In genomic region chr2:144182542-144182941, GRCm38 (mm10) we compare ENCODE assay signal across 24 mouse cellular contexts.
DNase-seq lines count a peak whose midpoint lies in the region; ATAC-seq and TF ChIP-seq lines count a peak whose summit lies in the region.
"Had no signal": no experiment of that assay in that cellular context is flagged by ENCODE, and none has a peak within 500 bp of the region (broad histone marks: within the 10 kb centered on the region; RNA-seq: fewer than 3 reads in every experiment).

No protein-coding gene starts in this region.

- whole genome bisulfite sequencing in hindbrain, embryonic 16.5 days: 58% methylated on average over 7 of the region's 7 CpGs
- WGBS in hindbrain, embryonic 14.5 days: 65% methylated on average over 7 of the region's 7 CpGs
- 70% methylated on average over 7 of the region's 7 CpGs for WGBS in liver, postnatal 0 days (ENCODE audit: insufficient replicate concordance)
- 65% methylated on average over 7 of the region's 7 CpGs for WGBS in liver, embryonic 11.5 days

- no peaks in the 10 kb centered on the region for H3K36me3 ChIP-seq in hindbrain, embryonic 16.5 days (ENCODE audit: control insufficient read depth, insufficient read depth, low read length)
- no peaks in the 10 kb centered on the region for H3K36me3 ChIP-seq in hindbrain, embryonic 14.5 days (replicated peaks; ENCODE audit: control insufficient read depth, insufficient read depth)
- no peaks in the 10 kb centered on the region for H3K36me3 ChIP-seq in liver, postnatal 0 days (replicated peaks; ENCODE audit: insufficient read depth, low read length)
- no peaks in the 10 kb centered on the region for H3K36me3 ChIP-seq in liver, embryonic 11.5 days (ENCODE audit: control insufficient read depth, insufficient read depth, low read length)
- H3K36me3 ChIP-seq: embryonic facial prominence, embryonic 15.5 days; G1E; heart, embryonic 10.5 days; intestine, embryonic 15.5 days had no signal

- no peak overlapping the region for H3K9ac ChIP-seq in hindbrain, embryonic 16.5 days (ENCODE audit: low read depth, low read length)
- H3K9ac ChIP-seq in hindbrain, embryonic 14.5 days: no peak overlapping the region
- H3K9ac ChIP-seq in liver, postnatal 0 days (replicated peaks): no peak overlapping the region
- H3K9ac ChIP-seq in liver, embryonic 11.5 days (ENCODE audit: low read depth, low read length): no peak overlapping the region
- H3K9ac ChIP-seq: embryonic facial prominence, embryonic 15.5 days; intestine, embryonic 15.5 days had no signal

- H3K4me3 ChIP-seq in hindbrain, embryonic 16.5 days (ENCODE audit: low read length): no peak overlapping the region
- H3K4me3 ChIP-seq in hindbrain, embryonic 14.5 days (replicated peaks; ENCODE audit: low read length): no peak overlapping the region
- no peak overlapping the region for H3K4me3 ChIP-seq in liver, postnatal 0 days (ENCODE audit: low read depth, low read length)
- H3K4me3 ChIP-seq in liver, embryonic 11.5 days (ENCODE audit: low read depth, low read length): no peak overlapping the region
- H3K4me3 ChIP-seq: embryonic facial prominence, embryonic 15.5 days; erythroblast, embryonic 14.5 days; heart, embryonic 10.5 days; intestine, embryonic 15.5 days had no signal

- no peaks in the 10 kb centered on the region for H3K27me3 ChIP-seq in hindbrain, embryonic 16.5 days (replicated peaks; ENCODE audit: control insufficient read depth, insufficient read depth, low read length)
- no peaks in the 10 kb centered on the region for H3K27me3 ChIP-seq in hindbrain, embryonic 14.5 days (ENCODE audit: control insufficient read depth, insufficient read depth, low read length)
- H3K27me3 ChIP-seq in liver, postnatal 0 days (ENCODE audit: insufficient read depth, low read length): no peaks in the 10 kb centered on the region
- no peaks in the 10 kb centered on the region for H3K27me3 ChIP-seq in liver, embryonic 11.5 days (replicated peaks; ENCODE audit: control insufficient read depth, insufficient read depth, low read length)
- H3K27me3 ChIP-seq: embryonic facial prominence, embryonic 15.5 days; intestine, embryonic 15.5 days had no signal

- no peak overlapping the region for H3K27ac ChIP-seq in hindbrain, embryonic 16.5 days (ENCODE audit: low read depth, low read length)
- no peak overlapping the region for H3K27ac ChIP-seq in hindbrain, embryonic 14.5 days
- H3K27ac ChIP-seq in liver, postnatal 0 days (ENCODE audit: low read depth): peak overlapping the region; percentile 68
- no peak overlapping the region for H3K27ac ChIP-seq in liver, embryonic 11.5 days (ENCODE audit: low read depth, low read length)
- H3K27ac ChIP-seq: embryonic facial prominence, embryonic 15.5 days; intestine, embryonic 15.5 days had no signal

- no peaks in the 10 kb centered on the region for H3K9me3 ChIP-seq in hindbrain, embryonic 16.5 days (ENCODE audit: control insufficient read depth, low read length)
- no peaks in the 10 kb centered on the region for H3K9me3 ChIP-seq in hindbrain, embryonic 14.5 days (ENCODE audit: control insufficient read depth, low read length)
- H3K9me3 ChIP-seq in liver, postnatal 0 days (ENCODE audit: low read length): no peaks in the 10 kb centered on the region
- H3K9me3 ChIP-seq in liver, embryonic 11.5 days (ENCODE audit: control insufficient read depth, low read length): no peaks in the 10 kb centered on the region
- H3K9me3 ChIP-seq: embryonic facial prominence, embryonic 15.5 days; G1E; heart, embryonic 10.5 days; intestine, embryonic 15.5 days had no signal

- TF ChIP-seq EP300 in liver, postnatal 0 days (IDR thresholded peaks at IDR 0.05; ENCODE audit: low read depth): no peak

- peak; percentile 53 to 59 for DNase-seq in cerebellum, postnatal 10 days
- no peak for DNase-seq in cerebellum, postnatal 4 days (ENCODE audit: low spot score in 2 of 2)
- no peak for DNase-seq in hindbrain, embryonic 14.5 days (ENCODE audit: low spot score)
- no peak for DNase-seq in liver, postnatal 0 days
- no peak for DNase-seq in liver, embryonic 11.5 days (ENCODE audit: low spot score)
- DNase-seq: adrenal gland, adult 8-10 months; adrenal gland, postnatal 36 days; B cell, adult 2 months; cerebellum, adult 2 months; cerebellum, postnatal 36 days; embryo, embryonic 11 days; gastrocnemius, postnatal 10 days; heart, adult 18-20 months; heart, postnatal 10 days; heart, postnatal 4 days had no signal

- no peak for TF ChIP-seq CTCF in liver, postnatal 0 days (IDR thresholded peaks at IDR 0.05; ENCODE audit: low read depth)

- no peaks in the 10 kb centered on the region for H3K4me1 ChIP-seq in hindbrain, embryonic 16.5 days (ENCODE audit: control insufficient read depth, insufficient read depth, low read depth, low read length)
- no peaks in the 10 kb centered on the region for H3K4me1 ChIP-seq in hindbrain, embryonic 14.5 days (replicated peaks; ENCODE audit: control insufficient read depth, insufficient read depth, low read length)
- H3K4me1 ChIP-seq in liver, postnatal 0 days (ENCODE audit: insufficient read depth): peaks cover 27% of the 10 kb centered on the region
- H3K4me1 ChIP-seq in liver, embryonic 11.5 days (replicated peaks; ENCODE audit: control insufficient read depth, insufficient read depth, low read length): peaks cover 18% of the 10 kb centered on the region
- H3K4me1 ChIP-seq: embryonic facial prominence, embryonic 15.5 days had no signal

- 0 out of 2 replicates have a peak, but pooled peaks have one; percentile 45 for ATAC-seq in hindbrain, embryonic 16.5 days
- ATAC-seq in hindbrain, embryonic 14.5 days (ENCODE audit: low FRiP score): no peak
- ATAC-seq in liver, postnatal 0 days: no peak
- ATAC-seq in liver, embryonic 11.5 days (replicated peaks; ENCODE audit: low FRiP score): no peak
- no peak for ATAC-seq in megakaryocyte, adult 5-6 weeks (ENCODE audit: poor library complexity, severe bottlenecking)
- ATAC-seq: CD4-positive, CD25-positive, alpha-beta regulatory T cell, adult 4 months; forebrain, embryonic 16.5 days; intestine, embryonic 15.5 days had no signal

- no peak overlapping the region for H3K4me2 ChIP-seq in hindbrain, embryonic 16.5 days (ENCODE audit: low read length)
- H3K4me2 ChIP-seq in hindbrain, embryonic 14.5 days (replicated peaks): no peak overlapping the region
- H3K4me2 ChIP-seq in liver, postnatal 0 days (ENCODE audit: low read depth, low read length): no peak overlapping the region
- H3K4me2 ChIP-seq in liver, embryonic 11.5 days: no peak overlapping the region
- H3K4me2 ChIP-seq: embryonic facial prominence, embryonic 15.5 days; intestine, embryonic 15.5 days had no signal

Comparison
In these comparisons a context has a peak if more than half of its experiments do, and no peak if none do; other contexts are left out.
1. DNase-seq: peak in cerebellum, postnatal 10 days (2 of 2); none in cerebellum, postnatal 4 days (0 of 2), hindbrain, embryonic 14.5 days (single experiment), liver, postnatal 0 days (single experiment) and liver, embryonic 11.5 days (single experiment).